ENCODE assay signal across 9 mouse cellular contexts in genomic region chr7:125933356-125934244, GRCm38 (mm10).
DNase-seq lines count a peak whose midpoint lies in the region; ATAC-seq and TF ChIP-seq lines count a peak whose summit lies in the region.
"Had no signal": no experiment of that assay in that cellular context is flagged by ENCODE, and none has a peak within 500 bp of the region (broad histone marks: within the 10 kb centered on the region; RNA-seq: fewer than 3 reads in every experiment).

No protein-coding gene starts in this region.

- H3K4me1 ChIP-seq in neural tube, embryonic 12.5 days = peaks cover 25% of the 10 kb centered on the region
- H3K4me1 ChIP-seq in heart, embryonic 14.5 days (ENCODE audit: control insufficient read depth in 2 of 2, insufficient read depth in 2 of 2, low read length in 2 of 2) = peaks cover 34 to 42% of the 10 kb centered on the region in 2 experiments
- H3K4me1 ChIP-seq in limb, embryonic 14.5 days (ENCODE audit: control insufficient read depth, insufficient read depth, low read length) = peaks cover 21% of the 10 kb centered on the region

- H3K9ac ChIP-seq in neural tube, embryonic 12.5 days = no peak overlapping the region
- peak overlapping the region; percentile 63 for H3K9ac ChIP-seq in heart, embryonic 14.5 days (ENCODE audit: low read length)
- H3K9ac ChIP-seq in limb, embryonic 14.5 days (ENCODE audit: low read depth, low read length, severe bottlenecking) = no peak overlapping the region

- H3K27ac ChIP-seq in neural tube, embryonic 12.5 days = peak overlapping the region; percentile 20; the same call in 1 of the 2 replicates
- H3K27ac ChIP-seq in heart, embryonic 14.5 days (replicated peaks in 1 of 2; ENCODE audit: control insufficient read depth in 1 of 2, insufficient read depth in 1 of 2, low read depth in 2 of 2, low read length in 2 of 2) = peak overlapping the region; percentile 94
- no peak overlapping the region for H3K27ac ChIP-seq in limb, embryonic 14.5 days (replicated peaks; ENCODE audit: low read depth, low read length)

- no peak for DNase-seq in neural tube, embryonic 10.5 days (ENCODE audit: extremely low spot score, low spot score)
- peak; percentile 16 for DNase-seq in limb, embryonic 14.5 days (ENCODE audit: low spot score)
- no peak for DNase-seq in ovary, postnatal 14 days (ENCODE audit: low spot score)
- no peak for DNase-seq in right cerebral cortex, adult 18-20 months
- DNase-seq in spleen, postnatal 10 days (ENCODE audit: low spot score in 2 of 2) = no peak
- no peak for DNase-seq in left cerebral cortex, adult 18-20 months (ENCODE audit: low spot score in 2 of 2)
- DNase-seq: thymus, postnatal 25 days had no signal

- ATAC-seq in neural tube, embryonic 12.5 days (ENCODE audit: low FRiP score, low read depth) = no peak; the same call in 1 of the 2 replicates
- peak; percentile 47; the same call in 1 of the 2 replicates for ATAC-seq in heart, embryonic 14.5 days (ENCODE audit: insufficient number of reproducible peaks, insufficient read depth, low FRiP score, low read depth)
- ATAC-seq in limb, embryonic 14.5 days (ENCODE audit: low FRiP score, low read depth) = no peak

- no peaks in the 10 kb centered on the region for H3K9me3 ChIP-seq in neural tube, embryonic 12.5 days
- H3K9me3 ChIP-seq in heart, embryonic 14.5 days (ENCODE audit: control insufficient read depth, low read length) = no peaks in the 10 kb centered on the region
- H3K9me3 ChIP-seq in limb, embryonic 14.5 days (ENCODE audit: control insufficient read depth, low read length) = no peaks in the 10 kb centered on the region

- no peaks in the 10 kb centered on the region; the same call in 1 of the 2 replicates for H3K27me3 ChIP-seq in neural tube, embryonic 12.5 days (replicated peaks)
- H3K27me3 ChIP-seq in heart, embryonic 14.5 days (ENCODE audit: control insufficient read depth, insufficient read depth, low read length) = no peaks in the 10 kb centered on the region
- H3K27me3 ChIP-seq in limb, embryonic 14.5 days (ENCODE audit: control insufficient read depth, insufficient read depth, low read length) = no peaks in the 10 kb centered on the region

- no peak for TF ChIP-seq POLR2A in limb, embryonic 14.5 days (IDR thresholded peaks at IDR 0.05; ENCODE audit: borderline replicate concordance, extremely low read depth, insufficient read depth, insufficient read length)

- WGBS in neural tube, embryonic 12.5 days = 27% methylated on average over 16 of the region's 16 CpGs
- WGBS in heart, embryonic 14.5 days = 11% methylated on average over 16 of the region's 16 CpGs
- 19% methylated on average over 16 of the region's 16 CpGs for WGBS in limb, embryonic 14.5 days

- H3K36me3 ChIP-seq in neural tube, embryonic 12.5 days = no peaks in the 10 kb centered on the region
- no peaks in the 10 kb centered on the region for H3K36me3 ChIP-seq in heart, embryonic 14.5 days (ENCODE audit: control insufficient read depth, insufficient read depth, low read length)
- H3K36me3 ChIP-seq in limb, embryonic 14.5 days (ENCODE audit: control insufficient read depth, insufficient read depth, low read length) = no peaks in the 10 kb centered on the region

- peak overlapping the region; percentile 27 for H3K4me2 ChIP-seq in neural tube, embryonic 12.5 days (replicated peaks)
- peak overlapping the region; percentile 66 for H3K4me2 ChIP-seq in heart, embryonic 14.5 days (ENCODE audit: low read length)
- H3K4me2 ChIP-seq in limb, embryonic 14.5 days (replicated peaks; ENCODE audit: low read depth, low read length, severe bottlenecking) = no peak overlapping the region; the same call in 1 of the 2 replicates

- no peak overlapping the region for H3K4me3 ChIP-seq in neural tube, embryonic 12.5 days
- peak overlapping the region; percentile 18 to 27 for H3K4me3 ChIP-seq in heart, embryonic 14.5 days (ENCODE audit: control insufficient read depth in 1 of 2, insufficient read depth in 1 of 2, low read depth in 1 of 2, low read length in 2 of 2)
- H3K4me3 ChIP-seq in limb, embryonic 14.5 days (replicated peaks; ENCODE audit: low read length) = no peak overlapping the region

Comparison
In these comparisons a context has a peak if more than half of its experiments do, and no peak if none do; other contexts are left out.
1. H3K4me3 ChIP-seq: peak in heart, embryonic 14.5 days (2 of 2); none in neural tube, embryonic 12.5 days (single experiment) and limb, embryonic 14.5 days (single experiment).